Mouse (Mus musculus): ENCODE measurements at regions not wholly inside any gene's neighbourhood (a gene's known extent, or its start where the extent isn't known, plus 50 kb on each side); places are given as distances from the start of the nearest gene placed in this dataset.
A peak's percentile ranks its signal among the peaks of the same experiment; 100 is the strongest.

DNA sequence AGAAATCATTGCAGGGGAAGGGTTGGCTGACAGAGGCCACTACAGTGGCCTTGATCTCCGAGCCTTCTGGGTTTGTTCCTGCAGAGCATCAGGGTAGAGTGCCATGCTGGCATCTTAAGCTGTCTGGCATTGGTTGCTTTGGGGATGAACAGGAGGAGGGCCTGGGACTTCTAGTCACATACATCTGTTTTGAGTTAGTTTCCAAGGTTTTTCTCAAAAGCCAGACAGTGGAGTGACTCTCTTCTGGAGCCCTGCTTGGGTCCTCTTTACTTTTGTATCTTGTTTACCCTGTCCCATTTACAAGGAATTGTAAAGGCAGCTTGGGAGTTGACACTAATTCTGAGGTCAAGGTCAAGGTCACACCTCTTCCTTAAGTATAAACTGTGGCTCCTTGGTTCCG is 239.0 kb upstream of the Id2 start:
- Histone ChIP-seq H3K27ac (ENCODE audit: low read depth, low read length) (no peak overlapping the region), H3K27me3 (ENCODE audit: insufficient read depth, low read length) (no peaks in the 10 kb centered on the region), H3K4me3 (ENCODE audit: low read depth, low read length) (no peak overlapping the region), H3K4me1 (ENCODE audit: insufficient read depth, low read length) (no peaks in the 10 kb centered on the region), H3K9me3 (ENCODE audit: low read length) (no peaks in the 10 kb centered on the region), H3K4me2 (ENCODE audit: low read depth, low read length, poor library complexity, severe bottlenecking) (no peak overlapping the region), H3K36me3 (ENCODE audit: insufficient read depth, low read length) (no peaks in the 10 kb centered on the region), H3K9ac (replicated peaks; ENCODE audit: low read length, poor library complexity, severe bottlenecking) (no peak overlapping the region)
- no peak for DNase-seq (ENCODE audit: low spot score)
- no peak for TF ChIP-seq CTCF (IDR thresholded peaks at IDR 0.05)
- 72% methylated on average over 2 of the region's 2 CpGs for whole genome bisulfite sequencing
- no peak for ATAC-seq (ENCODE audit: low FRiP score)

DNA sequence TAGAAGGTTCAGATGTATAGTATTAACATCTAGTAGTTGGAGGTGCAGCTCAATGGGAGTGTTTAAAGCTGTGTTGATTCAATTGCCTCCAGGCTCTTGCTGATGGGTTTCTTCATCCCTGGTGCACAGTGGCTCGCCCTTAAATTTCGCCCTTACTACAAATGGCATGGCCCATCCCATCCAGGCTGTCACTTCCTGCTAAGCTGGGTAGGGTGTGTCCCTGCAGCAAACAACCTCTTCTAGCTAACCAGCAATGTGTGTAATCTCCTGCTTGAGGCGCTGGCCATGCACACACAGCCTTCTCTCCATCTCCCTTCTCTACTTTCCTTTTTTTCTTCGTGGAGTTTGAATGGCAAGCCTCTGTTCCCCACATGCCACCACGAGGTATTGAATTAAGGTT is 238.1 kb upstream of the Id2 start:
- H3K4me2 ChIP-seq (ENCODE audit: low read depth, low read length, poor library complexity, severe bottlenecking), result no peak overlapping the region
- no peaks in the 10 kb centered on the region for H3K4me1 ChIP-seq (ENCODE audit: insufficient read depth, low read length)
- no peaks in the 10 kb centered on the region for H3K27me3 ChIP-seq (ENCODE audit: insufficient read depth, low read length)
- no peak for TF ChIP-seq CTCF (IDR thresholded peaks at IDR 0.05)
- ATAC-seq (ENCODE audit: low FRiP score), result no peak
- H3K9me3 ChIP-seq (ENCODE audit: low read length), result no peaks in the 10 kb centered on the region
- no peak overlapping the region for H3K4me3 ChIP-seq (ENCODE audit: low read depth, low read length)
- no peak for DNase-seq (ENCODE audit: low spot score)
- H3K9ac ChIP-seq (replicated peaks; ENCODE audit: low read length, poor library complexity, severe bottlenecking), result no peak overlapping the region
- no peak overlapping the region for H3K27ac ChIP-seq (ENCODE audit: low read depth, low read length)
- H3K36me3 ChIP-seq (ENCODE audit: insufficient read depth, low read length), result no peaks in the 10 kb centered on the region
- WGBS, result 89% methylated on average over 5 of the region's 5 CpGs

DNA sequence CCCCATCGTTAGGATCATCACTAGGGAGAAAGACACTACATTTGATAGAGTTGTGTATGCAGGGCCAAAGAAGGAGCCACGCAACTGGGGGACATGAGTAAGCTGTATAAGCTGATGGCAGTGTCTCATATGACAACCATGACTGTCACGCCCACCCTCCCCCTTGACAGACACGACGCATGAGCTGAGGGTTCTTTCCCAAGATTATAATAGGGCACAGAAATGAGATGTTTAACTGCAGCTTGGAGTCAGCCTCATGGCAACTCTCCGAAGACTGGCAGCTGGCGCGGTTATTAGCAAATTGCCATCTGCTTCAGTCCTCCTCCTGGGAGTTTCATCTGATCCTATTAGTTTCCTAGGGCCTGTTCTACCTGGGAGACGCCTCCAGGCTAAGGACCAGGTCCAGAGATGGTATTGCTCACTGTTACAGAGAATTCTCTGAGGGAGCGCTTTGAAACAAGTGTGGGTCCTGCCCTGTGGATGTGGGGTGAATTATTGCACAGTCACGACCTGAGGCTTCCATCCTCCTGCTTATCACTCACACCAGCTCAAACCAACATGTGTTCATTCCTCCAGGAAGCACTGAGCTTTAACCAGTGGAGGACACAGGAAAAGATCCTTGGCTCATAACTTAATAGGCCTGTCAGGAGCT is 235.6 kb upstream of the Id2 start:
- DNase-seq (ENCODE audit: low spot score), result no peak
- ATAC-seq (ENCODE audit: low FRiP score), result peak; percentile 54; the same call in 1 of the 2 replicates
- no peak overlapping the region for H3K9ac ChIP-seq (replicated peaks; ENCODE audit: low read length, poor library complexity, severe bottlenecking)

DNA sequence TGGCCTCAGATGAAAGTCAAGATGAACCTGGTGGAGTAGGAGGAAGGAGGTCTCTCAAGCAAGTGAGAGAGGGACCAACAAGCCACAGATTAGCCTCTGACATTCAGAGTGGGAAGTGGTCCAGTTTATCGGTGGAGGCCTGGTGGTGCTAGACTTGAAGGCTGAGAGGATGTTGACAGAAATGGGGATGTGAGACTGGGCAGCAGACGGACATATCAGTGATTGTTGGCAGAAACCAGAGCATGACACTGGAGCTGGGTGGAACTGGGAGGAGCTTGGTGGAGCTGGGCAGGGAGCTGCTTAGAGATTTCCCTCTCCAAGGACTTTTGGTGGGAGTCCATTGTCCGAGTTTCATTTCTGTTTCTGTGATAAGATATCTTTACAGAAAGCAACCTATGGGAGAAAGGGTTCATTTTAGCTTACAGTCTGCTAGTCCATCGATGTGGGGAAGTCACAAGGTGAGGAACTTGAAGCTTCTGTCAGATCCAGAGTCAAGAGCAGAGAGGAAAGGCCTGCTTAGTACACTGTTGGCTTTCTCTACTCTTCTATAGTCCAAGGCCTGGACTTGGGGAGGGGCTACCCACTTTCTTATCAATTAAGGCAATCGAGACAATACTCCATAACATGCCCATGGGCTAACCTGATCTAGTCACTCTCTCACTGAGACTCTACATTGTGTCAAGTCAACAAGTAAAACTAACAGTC is 233.2 kb upstream of the Id2 start:
- Histone ChIP-seq H3K9me3 (ENCODE audit: low read length) (no peaks in the 10 kb centered on the region), H3K27me3 (ENCODE audit: insufficient read depth, low read length) (no peaks in the 10 kb centered on the region), H3K4me3 (ENCODE audit: low read depth, low read length) (no peak overlapping the region), H3K36me3 (ENCODE audit: insufficient read depth, low read length) (no peaks in the 10 kb centered on the region), H3K9ac (replicated peaks; ENCODE audit: low read length, poor library complexity, severe bottlenecking) (no peak overlapping the region), H3K27ac (ENCODE audit: low read depth, low read length) (no peak overlapping the region), H3K4me1 (ENCODE audit: insufficient read depth, low read length) (no peaks in the 10 kb centered on the region), H3K4me2 (ENCODE audit: low read depth, low read length, poor library complexity, severe bottlenecking) (no peak overlapping the region)
- DNase-seq (ENCODE audit: low spot score), result no peak
- ATAC-seq (ENCODE audit: low FRiP score), result no peak
- TF ChIP-seq CTCF (IDR thresholded peaks at IDR 0.05), result no peak
- 83% methylated on average over 5 of the region's 5 CpGs for WGBS

More for the DNA sequence above, 235.6 kb upstream of the Id2 start:
- Histone ChIP-seq H3K4me2 (ENCODE audit: low read depth, low read length, poor library complexity, severe bottlenecking) (no peak overlapping the region), H3K9me3 (ENCODE audit: low read length) (no peaks in the 10 kb centered on the region), H3K4me1 (ENCODE audit: insufficient read depth, low read length) (no peaks in the 10 kb centered on the region), H3K27me3 (ENCODE audit: insufficient read depth, low read length) (no peaks in the 10 kb centered on the region), H3K27ac (ENCODE audit: low read depth, low read length) (no peak overlapping the region), H3K36me3 (ENCODE audit: insufficient read depth, low read length) (no peaks in the 10 kb centered on the region), H3K4me3 (ENCODE audit: low read depth, low read length) (no peak overlapping the region)
- TF ChIP-seq CTCF (IDR thresholded peaks at IDR 0.05), result no peak
- 55% methylated on average over 11 of the region's 11 CpGs for WGBS

DNA sequence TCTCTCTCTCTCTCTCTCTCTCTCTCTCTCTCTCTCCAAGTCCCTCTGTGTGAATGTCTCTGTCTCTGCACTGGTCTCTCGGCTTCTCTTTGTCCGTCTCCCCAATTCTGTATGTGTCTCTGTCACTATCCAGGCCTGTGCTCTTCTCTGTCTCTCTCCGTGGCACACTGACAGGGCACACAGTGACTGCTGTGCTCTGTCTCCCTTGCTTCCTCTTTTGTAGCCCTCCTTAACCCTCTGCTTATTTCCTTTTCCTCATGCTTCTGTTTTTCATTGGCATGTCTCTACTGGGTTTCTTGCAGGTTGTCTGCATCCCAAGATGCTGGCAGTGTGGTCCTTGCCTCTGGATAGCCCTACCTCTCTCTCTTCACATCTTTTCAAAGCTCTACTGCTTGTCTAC is 229.0 kb upstream of the Id2 start:
- DNase-seq (ENCODE audit: low spot score), result no peak
- Histone ChIP-seq H3K4me3 (ENCODE audit: low read depth, low read length) (no peak overlapping the region), H3K27me3 (ENCODE audit: insufficient read depth, low read length) (no peaks in the 10 kb centered on the region), H3K4me2 (ENCODE audit: low read depth, low read length, poor library complexity, severe bottlenecking) (no peak overlapping the region), H3K9me3 (ENCODE audit: low read length) (no peaks in the 10 kb centered on the region), H3K27ac (ENCODE audit: low read depth, low read length) (no peak overlapping the region), H3K36me3 (ENCODE audit: insufficient read depth, low read length) (no peaks in the 10 kb centered on the region), H3K9ac (replicated peaks; ENCODE audit: low read length, poor library complexity, severe bottlenecking) (no peak overlapping the region), H3K4me1 (ENCODE audit: insufficient read depth, low read length) (no peaks in the 10 kb centered on the region)
- TF ChIP-seq CTCF (IDR thresholded peaks at IDR 0.05), result no peak
- 92% methylated on average over 3 of the region's 3 CpGs for WGBS
- no peak for ATAC-seq (ENCODE audit: low FRiP score)

DNA sequence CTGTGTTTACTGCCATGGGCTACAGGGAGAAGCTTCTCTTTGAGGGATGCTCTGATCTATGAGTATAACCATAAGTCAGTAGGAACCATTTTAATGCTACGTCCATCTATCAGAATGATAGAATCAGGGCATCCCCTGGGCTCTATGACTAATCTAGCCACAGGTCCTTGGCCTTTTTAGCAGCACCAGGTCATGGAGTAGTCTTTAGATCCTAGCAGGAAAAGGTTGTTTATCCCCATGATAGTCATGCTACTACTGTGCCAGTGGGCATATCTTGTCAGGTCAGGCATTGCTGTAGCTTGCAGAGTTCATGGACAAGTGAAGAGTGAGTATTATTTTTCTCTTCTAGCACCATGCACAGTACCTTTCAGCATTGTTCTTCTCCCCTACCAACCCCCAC is 226.2 kb upstream of the Id2 start:
- H3K4me3 ChIP-seq (ENCODE audit: low read depth, low read length), result no peak overlapping the region
- no peak for TF ChIP-seq CTCF (IDR thresholded peaks at IDR 0.05)
- DNase-seq (ENCODE audit: low spot score) (no peak), ATAC-seq (ENCODE audit: low FRiP score) (no peak)
- no peak overlapping the region for H3K9ac ChIP-seq (replicated peaks; ENCODE audit: low read length, poor library complexity, severe bottlenecking)
- H3K27me3 ChIP-seq (ENCODE audit: insufficient read depth, low read length), result no peaks in the 10 kb centered on the region
- H3K27ac ChIP-seq (ENCODE audit: low read depth, low read length), result no peak overlapping the region
- H3K4me2 ChIP-seq (ENCODE audit: low read depth, low read length, poor library complexity, severe bottlenecking), result no peak overlapping the region
- no peaks in the 10 kb centered on the region for H3K4me1 ChIP-seq (ENCODE audit: insufficient read depth, low read length)
- 87% methylated on average over 1 of the region's 1 CpGs for WGBS
- H3K36me3 ChIP-seq (ENCODE audit: insufficient read depth, low read length), result no peaks in the 10 kb centered on the region
- H3K9me3 ChIP-seq (ENCODE audit: low read length), result no peaks in the 10 kb centered on the region

All from midbrain, postnatal 0 days (tissue).